Mouse (Mus musculus) hindbrain, postnatal 0 days (tissue): ENCODE data around the gene Bcl2l13. TPM values are rescaled to one million over a fixed set of nuclear protein-coding genes. Genes with fewer than 3 reads are reported as not detected.

ENCODE experiments used
- ATAC-seq: fragments of 200-750 bp; cut with Nextera tagmentation; 2 replicates; pipeline ENCODE4 v1.8.0; 2017; ENCODE audit warnings: mild to moderate bottlenecking, moderate TSS enrichment, moderate library complexity
- DNase-seq: peaks from one replicate; pipeline ENCODE4 v3.0.0-alpha.2; 2015; ENCODE audit warnings: low spot score
- H3K27ac ChIP-seq: fragments of 300-500 bp; sonication (generic); 2 replicates; pipeline ENCODE4 v1.5.1; 2014; ENCODE audit warnings: mild to moderate bottlenecking
- H3K27me3 ChIP-seq: fragments of 300-500 bp; sonication (generic); 2 replicates; pipeline ENCODE4 v1.6.1; 2014; ENCODE audit warnings: low read length, mixed read lengths; ENCODE audit not compliant: insufficient read depth
- H3K36me3 ChIP-seq: fragments of 300-500 bp; sonication (generic); 2 replicates; pipeline ENCODE4 v1.6.1; 2014; ENCODE audit warnings: low read length, mixed read lengths; ENCODE audit not compliant: insufficient read depth
- H3K4me1 ChIP-seq: fragments of 300-500 bp; sonication (generic); 2 replicates; pipeline ENCODE4 v1.6.1; 2014; ENCODE audit warnings: antibody characterized with exemption, low read length, mixed read lengths; ENCODE audit not compliant: insufficient read depth
- H3K4me2 ChIP-seq: fragments of 300-500 bp; sonication (generic); 2 replicates; pipeline ENCODE4 v1.6.1; 2014; ENCODE audit warnings: low read depth, mild to moderate bottlenecking, low read length, moderate library complexity, mixed read lengths
- H3K4me3 ChIP-seq: fragments of 300-500 bp; sonication (generic); 2 replicates; pipeline ENCODE4 v1.5.1; 2014; ENCODE audit warnings: low read length
- H3K9ac ChIP-seq: fragments of 300-500 bp; sonication (generic); replicated peaks from 2 replicates; pipeline ENCODE4 v1.6.1; 2014; ENCODE audit warnings: mild to moderate bottlenecking, low read length, moderate library complexity, mixed read lengths
- H3K9me3 ChIP-seq: fragments of 300-500 bp; sonication (generic); 2 replicates; pipeline ENCODE4 v1.6.1; 2016; ENCODE audit warnings: low read length, mixed read lengths
- CTCF ChIP-seq: IDR thresholded peaks from 2 replicates; pipeline ENCODE4 v1.5.1; 2016; ENCODE audit warnings: antibody characterized with exemption, control low read depth, low read depth
- WGBS: fragments of 180-500 bp; shearing (Covaris S2); extraction: QIAGEN DNeasy Blood & Tissue Kit; methylation state at CpG from one replicate; pipeline ENCODE4 v1.1.7; 2014; 5-methylcytosine and 5-hydroxymethylcytosine counted together
- polyA plus RNA-seq: library from polyadenylated mRNA; unstranded; fragments of >200 nt; fragmentation: Nextera tagmentation; extraction: Ambion mirVana; gene quantifications from 2 replicates; pipeline ENCODE4 v1.2.1, GENCODE M21; 2015
- total RNA-seq: library from RNA; depleted of rRNA; stranded (reverse); fragments of >200 nt; gene quantifications from 2 replicates; pipeline ENCODE4 v1.2.3, GENCODE M21; 2014

The Bcl2l13 gene
- total and polyA plus RNA-seq, 2 experiments from 2014 or later = 25.5 to 177 TPM

DNA sequence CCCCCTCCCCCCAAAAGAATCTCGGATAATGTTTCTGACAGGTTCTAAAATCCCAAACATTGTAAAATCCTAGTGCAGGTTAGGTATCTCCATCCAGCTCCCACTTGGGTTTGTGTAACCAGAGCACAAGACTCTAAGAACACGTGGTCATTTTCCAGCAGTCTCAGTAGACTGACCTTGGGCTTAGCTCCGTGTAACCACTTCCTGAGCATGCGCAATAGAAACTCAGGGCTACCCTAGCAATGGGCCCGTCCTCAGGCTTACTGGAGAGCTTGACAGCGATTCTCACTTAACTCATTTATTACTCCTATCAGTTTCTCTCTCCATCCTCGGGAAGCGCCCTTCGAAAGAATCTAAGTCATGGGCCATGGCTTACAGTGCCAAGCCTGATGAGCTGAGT is 58.5 kb downstream of the Bcl2l13 start:
- ATAC-seq = no peak
- H3K4me2 ChIP-seq = no peak overlapping the region
- 93% methylated on average over 9 of the region's 9 CpGs for WGBS

DNA sequence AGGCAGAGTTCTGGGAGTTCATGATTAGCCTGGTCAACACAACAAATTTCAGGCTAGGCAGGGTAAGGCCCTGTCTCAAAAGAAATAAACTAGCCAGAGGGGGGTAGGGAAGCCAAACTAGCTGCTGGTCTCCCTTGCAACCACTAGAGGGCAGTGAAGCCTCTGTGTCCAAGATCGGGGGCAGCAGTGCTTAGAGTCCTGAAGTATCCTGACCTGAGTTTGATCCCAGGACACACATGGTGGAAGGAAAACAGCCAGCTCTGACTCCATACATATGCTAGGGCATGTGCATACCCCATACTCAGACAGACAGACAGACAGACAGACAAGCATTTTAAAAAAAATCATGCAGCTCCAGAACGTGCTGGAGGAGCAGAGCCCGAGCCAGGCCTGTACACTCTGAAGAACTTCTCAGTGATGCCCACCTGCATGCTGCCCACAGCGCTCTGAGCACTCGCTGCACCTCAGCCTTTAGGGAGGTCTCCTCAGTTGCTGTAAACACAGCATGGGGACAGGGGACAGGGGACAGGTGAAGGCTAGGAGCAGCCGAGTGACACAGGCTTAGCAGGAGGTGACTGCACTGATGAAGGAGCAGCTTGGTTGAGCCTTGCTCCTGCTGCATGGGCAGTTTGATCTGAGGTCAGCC is 62.3 kb downstream of the Bcl2l13 start:
- Histone ChIP-seq H3K27ac (no peak overlapping the region), H3K36me3 (peaks cover 21% of the 10 kb centered on the region), H3K4me2 (no peak overlapping the region), H3K27me3 (no peaks in the 10 kb centered on the region), H3K4me3 (no peak overlapping the region), H3K9me3 (no peaks in the 10 kb centered on the region), H3K9ac (no peak overlapping the region), H3K4me1 (no peaks in the 10 kb centered on the region)
- ATAC-seq = peak; percentile 35
- DNase-seq = peak; percentile 75
- WGBS = 63% methylated on average over 6 of the region's 6 CpGs
- peak; percentile 91 for TF ChIP-seq CTCF

More for the DNA sequence above, 58.5 kb downstream of the Bcl2l13 start:
- no peak for TF ChIP-seq CTCF
- no peaks in the 10 kb centered on the region for H3K9me3 ChIP-seq
- DNase-seq = no peak
- no peak overlapping the region for H3K9ac ChIP-seq
- no peaks in the 10 kb centered on the region for H3K4me1 ChIP-seq
- H3K27ac ChIP-seq = no peak overlapping the region
- peaks cover 38% of the 10 kb centered on the region for H3K36me3 ChIP-seq
- no peak overlapping the region for H3K4me3 ChIP-seq
- H3K27me3 ChIP-seq = no peaks in the 10 kb centered on the region

DNA sequence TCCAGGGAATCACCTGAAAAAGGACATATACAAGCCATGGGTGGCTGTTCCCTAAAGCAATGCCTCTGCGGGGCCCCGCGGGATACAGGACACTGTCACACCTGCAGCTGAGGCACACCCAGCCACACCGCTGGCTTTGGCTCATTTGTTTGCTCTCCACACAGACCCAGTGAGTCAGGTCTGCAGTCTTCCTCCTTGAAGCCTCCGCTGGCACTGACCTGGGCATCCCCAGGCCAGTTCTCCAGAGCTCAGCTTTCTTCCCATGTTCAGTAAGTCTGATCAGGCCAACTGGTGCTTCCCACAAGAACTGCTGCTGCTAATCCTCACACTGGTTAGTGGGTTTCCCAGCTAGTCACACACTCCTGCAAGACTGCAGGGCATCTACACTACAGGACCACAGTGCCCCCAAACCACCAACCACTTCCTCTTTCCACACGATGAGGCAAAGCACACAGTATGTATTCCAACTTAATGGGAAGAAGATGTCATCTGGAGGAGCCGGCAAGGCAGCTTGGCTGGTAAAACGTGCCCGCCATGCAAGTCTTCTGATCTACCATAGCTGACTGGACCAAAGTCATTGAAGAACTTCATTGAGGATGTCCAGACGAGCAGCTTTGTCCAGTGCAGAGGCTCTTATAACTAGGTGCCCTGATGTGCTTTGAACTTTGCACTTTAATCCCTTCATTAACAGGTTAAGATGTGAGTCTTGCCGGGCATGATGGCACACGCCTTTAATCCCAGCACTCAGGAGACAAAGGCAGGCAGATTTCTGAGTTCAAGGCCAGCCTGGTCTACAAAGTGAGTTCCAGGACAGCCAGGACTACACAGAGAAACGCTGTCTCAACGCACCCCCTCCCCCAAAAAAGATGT is 66.0 kb downstream of the Bcl2l13 start:
- H3K9me3 ChIP-seq = no peaks in the 10 kb centered on the region
- no peak for DNase-seq

GRCm38 (mm10) chr6:120903450-120903912 is 67.5 kb downstream of the Bcl2l13 start:
- WGBS = 62% methylated on average over 5 of the region's 5 CpGs
- no peak overlapping the region for H3K27ac ChIP-seq
- peak; percentile 71 for TF ChIP-seq CTCF

More for the DNA sequence above, 66.0 kb downstream of the Bcl2l13 start:
- Histone ChIP-seq H3K4me2 (no peak overlapping the region), H3K36me3 (no peaks in the 10 kb centered on the region), H3K4me3 (no peak overlapping the region), H3K27me3 (no peaks in the 10 kb centered on the region), H3K27ac (no peak overlapping the region), H3K9ac (no peak overlapping the region), H3K4me1 (no peaks in the 10 kb centered on the region)
- 91% methylated on average over 14 of the region's 14 CpGs for WGBS
- ATAC-seq = no peak
- TF ChIP-seq CTCF = no peak

DNA sequence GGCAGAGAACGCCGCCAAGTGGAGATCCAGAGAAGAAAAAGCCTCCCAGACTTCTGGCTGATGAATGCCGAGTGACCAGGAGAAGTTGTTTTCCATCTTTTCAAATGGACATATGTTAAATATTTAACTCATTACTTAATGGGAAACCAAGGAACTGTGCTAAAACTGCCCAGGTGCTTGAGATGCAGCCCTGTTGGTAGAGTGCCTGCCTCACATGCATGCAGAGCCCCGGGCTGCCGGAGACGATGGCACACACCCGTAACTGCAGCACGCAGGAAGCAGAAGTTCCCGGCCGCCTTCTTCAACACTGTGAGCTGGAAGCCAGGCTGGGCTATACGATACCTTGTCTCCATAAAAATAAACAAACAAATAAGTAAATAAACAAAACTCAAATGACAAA is 67.9 kb downstream of the Bcl2l13 start:
- H3K4me2 ChIP-seq = no peak overlapping the region
- H3K9me3 ChIP-seq = no peaks in the 10 kb centered on the region
- no peaks in the 10 kb centered on the region for H3K27me3 ChIP-seq

More at GRCm38 (mm10) chr6:120903450-120903912, 67.5 kb downstream of the Bcl2l13 start:
- Histone ChIP-seq H3K4me2 (no peak overlapping the region), H3K9me3 (no peaks in the 10 kb centered on the region), H3K4me3 (no peak overlapping the region), H3K36me3 (no peaks in the 10 kb centered on the region), H3K4me1 (no peaks in the 10 kb centered on the region), H3K9ac (no peak overlapping the region), H3K27me3 (no peaks in the 10 kb centered on the region)
- peak; percentile 62 for ATAC-seq
- peak; percentile 37 for DNase-seq

DNA sequence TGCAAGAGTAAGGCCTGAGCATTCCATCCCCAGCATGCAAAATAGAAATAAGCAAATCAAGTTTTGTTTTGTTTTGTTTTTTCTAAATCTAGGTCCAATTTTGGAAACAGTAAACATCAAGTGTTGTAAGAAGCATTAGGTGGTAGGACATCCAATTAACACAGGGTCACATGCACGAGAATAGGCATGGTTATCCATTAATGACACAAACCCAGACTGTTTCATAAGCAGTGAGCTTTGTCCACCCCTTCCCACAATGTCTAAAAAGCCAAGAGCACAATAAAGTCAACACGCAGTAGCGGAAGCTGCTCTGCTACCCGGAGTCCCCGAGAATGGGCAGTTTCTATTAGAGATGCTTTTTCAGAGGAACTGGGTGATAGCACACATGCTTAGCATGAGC is 69.1 kb downstream of the Bcl2l13 start:
- no peaks in the 10 kb centered on the region for H3K9me3 ChIP-seq
- TF ChIP-seq CTCF = no peak
- no peak overlapping the region for H3K9ac ChIP-seq
- H3K27me3 ChIP-seq = no peaks in the 10 kb centered on the region
- ATAC-seq = no peak
- DNase-seq = no peak
- no peak overlapping the region for H3K4me2 ChIP-seq
- WGBS = 74% methylated on average over 5 of the region's 5 CpGs
- no peaks in the 10 kb centered on the region for H3K36me3 ChIP-seq
- H3K4me3 ChIP-seq = no peak overlapping the region
- H3K27ac ChIP-seq = no peak overlapping the region
- H3K4me1 ChIP-seq = no peaks in the 10 kb centered on the region

More for the DNA sequence above, 67.9 kb downstream of the Bcl2l13 start:
- no peaks in the 10 kb centered on the region for H3K36me3 ChIP-seq
- no peak for ATAC-seq
- H3K4me1 ChIP-seq = no peaks in the 10 kb centered on the region
- no peak for TF ChIP-seq CTCF
- no peak for DNase-seq
- no peak overlapping the region for H3K27ac ChIP-seq
- no peak overlapping the region for H3K4me3 ChIP-seq
- WGBS = 92% methylated on average over 11 of the region's 11 CpGs
- no peak overlapping the region for H3K9ac ChIP-seq
